Mouse (Mus musculus): ENCODE results near the gene Ube2l6. TPM values are rescaled to one million over a fixed set of nuclear protein-coding genes. Genes with fewer than 3 reads are reported as not detected.

Ube2l6 gene
- polyA plus RNA-seq (2017; shearing (Covaris generic)) = 3.2 TPM

DNA sequence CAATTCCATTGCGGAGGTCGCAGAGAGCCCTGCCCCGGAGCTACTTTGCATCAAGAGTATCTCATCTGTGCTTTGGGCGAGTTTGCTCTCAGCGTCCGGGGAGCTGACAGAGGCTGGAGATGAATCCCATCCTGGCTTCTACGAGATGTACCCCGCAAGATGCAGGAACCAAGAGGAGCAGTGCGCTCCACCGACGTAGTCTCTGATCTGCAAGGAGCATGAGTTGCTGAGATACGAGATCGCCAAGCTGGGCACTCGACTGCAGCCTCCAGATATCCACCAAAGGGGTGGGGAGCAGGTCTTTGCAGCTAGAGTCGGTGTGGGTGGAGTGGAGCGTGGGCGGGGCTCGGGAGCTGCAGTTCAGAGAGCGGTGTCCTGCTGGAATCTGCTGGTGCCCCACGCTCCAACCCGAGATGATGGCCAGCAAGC lies at the start of gene Ube2l6:
Gene Ube2l6, plus strand, starts transcription at position 336 of the 429 bp plus-strand sequence.

DNA sequence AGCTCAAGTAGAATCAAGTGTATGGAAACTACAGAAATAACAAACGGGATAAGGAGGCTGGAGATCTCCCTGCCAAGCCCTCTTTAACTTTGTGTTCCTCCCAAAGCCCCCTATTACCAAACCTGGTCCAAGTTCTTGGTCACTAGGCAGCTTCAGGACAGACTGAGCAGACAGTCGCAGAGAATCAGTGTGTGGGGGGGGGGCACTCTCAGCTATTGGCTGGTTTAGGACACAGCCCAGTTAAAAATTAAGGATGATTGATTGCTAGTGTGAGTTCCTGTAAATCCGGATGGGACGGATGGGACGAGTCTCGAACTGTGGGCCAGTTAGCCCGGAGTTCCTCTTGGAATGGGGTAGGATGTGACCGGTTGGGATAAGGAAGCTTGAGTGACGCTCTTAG lies 23.4 kb upstream of the Ube2l6 start, which contains the start of gene Serping1:
Gene Serping1, minus strand, starts transcription at position 204 of the 400 bp plus-strand sequence.

DNA sequence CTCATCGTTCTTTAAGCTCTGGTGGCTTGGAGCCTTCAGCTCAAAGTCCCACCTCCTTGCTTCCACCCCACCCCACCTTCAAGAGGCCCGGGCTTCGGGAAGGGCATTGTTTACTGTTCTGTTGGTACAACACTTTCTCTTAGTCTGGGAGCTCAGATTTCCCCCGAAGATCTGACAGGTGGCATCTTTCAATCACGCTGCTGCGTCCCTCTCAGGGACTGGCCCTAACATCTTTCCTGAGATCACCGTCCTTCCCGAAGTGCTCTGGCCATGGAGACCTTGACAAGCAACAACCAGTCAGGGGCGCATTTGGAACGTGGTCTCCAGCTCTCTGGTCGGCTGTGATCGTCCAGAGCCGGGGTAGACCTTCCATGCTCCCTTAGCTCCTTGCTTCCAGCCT lies 23.9 kb downstream of the Ube2l6 start, which contains the start of gene Smtnl1:
Gene Smtnl1, minus strand, starts transcription at position 101 of the 400 bp plus-strand sequence.

DNA sequence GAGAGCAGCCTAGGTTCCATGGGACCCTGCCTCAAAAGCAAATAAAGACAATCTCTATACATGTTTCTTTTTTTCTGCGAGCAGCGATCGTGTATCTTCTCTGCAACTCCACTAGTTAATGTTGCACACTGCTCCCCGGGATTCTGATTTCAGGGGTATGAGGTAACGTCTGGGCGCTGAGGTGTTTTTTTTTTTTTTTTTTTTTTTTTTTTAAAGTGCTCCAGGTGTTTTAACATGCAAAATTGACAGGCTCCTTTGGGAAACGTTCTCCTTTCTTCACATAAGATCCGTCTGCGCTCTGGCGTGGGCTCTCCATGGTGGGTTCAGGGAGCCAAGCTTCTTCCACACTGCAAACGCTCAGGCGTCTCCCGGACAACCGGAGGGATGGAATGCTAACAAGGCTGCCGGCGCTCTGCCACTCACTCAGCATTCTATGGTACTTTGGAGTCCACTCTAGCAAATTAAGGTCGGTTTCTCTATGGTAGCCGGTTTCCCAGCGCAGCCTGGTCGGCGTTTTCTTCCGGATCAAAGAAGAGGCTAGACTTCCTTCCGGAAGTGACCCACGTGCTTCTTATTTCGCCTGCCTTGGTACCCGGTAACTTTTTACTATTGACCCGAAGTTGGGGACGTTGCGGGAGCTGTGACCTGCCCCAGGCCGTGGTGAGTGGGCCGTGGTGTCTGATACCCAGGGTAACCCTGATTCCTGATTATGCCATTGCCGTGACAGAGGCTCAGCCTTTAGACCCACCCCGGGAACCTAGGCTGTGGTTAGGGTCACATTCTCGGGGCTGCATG lies 28.1 kb downstream of the Ube2l6 start, which contains the start of gene Timm10:
Gene Timm10, plus strand, starts transcription at position 510 of the 795 bp plus-strand sequence.

DNA sequence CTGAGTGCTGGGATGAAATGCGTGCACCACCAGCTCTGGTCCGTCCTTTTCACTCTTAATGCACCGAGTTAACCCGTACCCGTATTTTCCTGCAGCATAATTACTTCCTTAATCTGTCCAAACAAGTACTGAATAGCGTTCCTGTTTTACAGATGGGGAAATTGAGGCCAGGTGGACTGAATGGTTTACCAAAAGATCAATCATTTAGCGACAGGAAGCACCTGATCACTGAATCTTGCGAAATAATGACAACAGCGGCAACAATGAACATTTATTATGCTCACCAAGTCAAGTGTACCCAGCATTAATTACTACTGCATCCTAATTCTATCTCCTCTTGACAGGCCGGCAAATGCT lies 39.9 kb downstream of the Ube2l6 start, which contains the start of gene Slc43a1:
Gene Slc43a1, plus strand, starts transcription at position 258 of the 357 bp plus-strand sequence.

Other genes starting within 250 kb of the Ube2l6 start
- gene Ctnnd1, start 148.1 kb upstream of the Ube2l6 start, polyA plus RNA-seq (2017; shearing (Covaris generic)) = 0.29 TPM
- not detected for gene Btbd18, start 139.7 kb upstream of the Ube2l6 start, polyA plus RNA-seq (2017; shearing (Covaris generic))
- 49.8 TPM for gene Selenoh, start 128.1 kb upstream of the Ube2l6 start, polyA plus RNA-seq (2017; shearing (Covaris generic))
- not detected for gene Gm28635, start 120.8 kb upstream of the Ube2l6 start, polyA plus RNA-seq (2017; shearing (Covaris generic))
- 14.3 TPM for gene Med19, start 120.4 kb upstream of the Ube2l6 start, polyA plus RNA-seq (2017; shearing (Covaris generic))
- gene Tmx2, start 119.7 kb upstream of the Ube2l6 start, polyA plus RNA-seq (2017; shearing (Covaris generic)) = 45.2 TPM
- gene Zdhhc5, start 83.6 kb upstream of the Ube2l6 start, polyA plus RNA-seq (2017; shearing (Covaris generic)) = 50.4 TPM
- 75.6 TPM for gene Clp1, start 71.5 kb upstream of the Ube2l6 start, polyA plus RNA-seq (2017; shearing (Covaris generic))
- gene Ypel4, start 64.8 kb upstream of the Ube2l6 start, polyA plus RNA-seq (2017; shearing (Covaris generic)) = 1.5 TPM
- not detected for gene Gm19426, start 55.2 kb upstream of the Ube2l6 start, polyA plus RNA-seq (2017; shearing (Covaris generic))
- gene Serping1, start 23.4 kb upstream of the Ube2l6 start, polyA plus RNA-seq (2017; shearing (Covaris generic)) = not detected
- not detected for gene Smtnl1, start 23.8 kb downstream of the Ube2l6 start, polyA plus RNA-seq (2017; shearing (Covaris generic))
- 13.5 TPM for gene Timm10, start 28.2 kb downstream of the Ube2l6 start, polyA plus RNA-seq (2017; shearing (Covaris generic))
- 11.1 TPM for gene Slc43a1, start 40.0 kb downstream of the Ube2l6 start, polyA plus RNA-seq (2017; shearing (Covaris generic))
- not detected for gene Rtn4rl2, start 87.9 kb downstream of the Ube2l6 start, polyA plus RNA-seq (2017; shearing (Covaris generic))
- 1.0 TPM for gene Slc43a3, start 137.8 kb downstream of the Ube2l6 start, polyA plus RNA-seq (2017; shearing (Covaris generic))
- not detected for gene Prg2, start 181.6 kb downstream of the Ube2l6 start, polyA plus RNA-seq (2017; shearing (Covaris generic))
- gene Prg3, start 189.4 kb downstream of the Ube2l6 start, polyA plus RNA-seq (2017; shearing (Covaris generic)) = not detected
- 159 TPM for gene Ssrp1, start 238.4 kb downstream of the Ube2l6 start, polyA plus RNA-seq (2017; shearing (Covaris generic))
- not detected for gene P2rx3, start 238.6 kb downstream of the Ube2l6 start, polyA plus RNA-seq (2017; shearing (Covaris generic))
- 12.3 TPM for gene Tnks1bp1, start 249.2 kb downstream of the Ube2l6 start, polyA plus RNA-seq (2017; shearing (Covaris generic))